Mouse (Mus musculus): ENCODE measurements around the gene Tmod2. TPM values are rescaled to one million over a fixed set of nuclear protein-coding genes. Genes with fewer than 3 reads are reported as not detected.

The Tmod2 gene
- polyA plus RNA-seq, 1 experiment from 2014 or later: 348 TPM

DNA sequence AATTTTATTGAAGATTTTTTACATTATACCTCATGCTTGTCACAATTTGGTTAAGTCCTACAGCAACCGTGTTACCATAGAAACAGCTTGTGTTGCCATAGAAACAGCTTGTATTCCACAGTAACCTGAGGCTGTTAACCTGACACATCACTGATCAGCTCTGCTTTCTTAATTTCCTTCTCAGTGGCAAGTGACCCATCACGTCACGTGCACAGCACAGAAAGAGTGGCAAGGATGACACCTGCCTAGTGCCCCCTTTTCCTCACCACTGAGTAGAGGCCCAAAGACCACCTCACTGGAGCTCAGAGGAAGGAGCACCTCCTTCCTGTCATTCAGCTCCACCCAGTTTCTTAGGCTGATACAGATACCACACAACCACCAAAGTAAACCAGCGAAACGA is 17.6 kb downstream of the Tmod2 start:
- no peak overlapping the region for H3K4me2 ChIP-seq (ENCODE audit: low read length)
- no peaks in the 10 kb centered on the region for H3K9me3 ChIP-seq (replicated peaks; ENCODE audit: control insufficient read depth, low read length, poor library complexity, severe bottlenecking)
- peaks cover 10% of the 10 kb centered on the region for H3K4me1 ChIP-seq (ENCODE audit: control insufficient read depth, insufficient read depth, low read length)
- no peaks in the 10 kb centered on the region for H3K27me3 ChIP-seq (ENCODE audit: control insufficient read depth, insufficient read depth, low read depth, low read length)
- no peak overlapping the region for H3K9ac ChIP-seq (ENCODE audit: low read depth, low read length)
- peak overlapping the region; percentile 55 for H3K27ac ChIP-seq (ENCODE audit: low read length)
- ATAC-seq: peak; percentile 55
- peaks cover 54% of the 10 kb centered on the region for H3K36me3 ChIP-seq (ENCODE audit: control insufficient read depth, insufficient read depth, low read length)
- WGBS: 70% methylated on average over 5 of the region's 5 CpGs
- no peak overlapping the region for H3K4me3 ChIP-seq (ENCODE audit: low read depth, low read length)

DNA sequence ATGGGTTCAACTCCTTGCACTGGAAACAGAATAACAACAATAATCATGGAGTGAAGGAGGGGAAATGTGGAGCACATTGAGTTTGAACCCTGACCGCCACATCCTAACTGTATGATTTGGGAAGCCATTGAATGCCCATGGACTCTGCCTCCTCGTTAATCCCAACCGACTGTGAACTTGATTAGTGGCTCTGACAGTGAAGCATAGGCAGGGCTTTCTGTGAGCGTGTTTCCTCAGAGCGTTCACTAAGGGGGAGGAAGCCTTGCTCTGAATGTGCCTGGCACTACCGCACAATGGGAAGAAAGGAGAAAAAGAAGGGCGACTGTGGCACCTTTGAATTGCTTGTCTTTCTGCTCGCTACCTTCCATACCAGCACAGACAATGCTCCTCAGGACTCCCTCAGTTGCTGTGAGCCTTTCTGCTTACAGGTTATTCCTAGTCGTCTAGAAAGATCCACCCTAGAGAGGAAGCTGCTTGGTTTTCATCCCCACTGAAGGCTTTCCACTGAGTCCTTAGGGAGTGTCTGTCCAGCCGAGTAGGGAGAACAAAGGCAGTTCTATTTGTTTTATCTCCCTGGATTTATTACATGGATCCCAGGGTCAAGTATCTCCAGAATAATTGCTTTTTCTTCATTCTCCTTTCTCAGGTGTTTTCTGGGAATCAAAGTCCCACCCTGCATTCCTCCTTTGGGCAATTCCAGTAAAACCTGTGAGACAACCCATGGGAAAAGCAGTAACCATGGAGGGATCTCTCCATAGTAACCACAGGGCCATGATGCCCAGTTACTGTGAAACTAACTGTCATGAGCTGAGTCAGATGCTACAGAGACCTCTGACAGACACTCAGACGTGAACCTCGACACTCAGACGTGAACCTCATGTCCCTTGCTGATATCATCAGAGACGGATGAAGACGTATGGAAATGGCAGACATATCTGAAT is 21.0 kb downstream of the Tmod2 start:
- Histone ChIP-seq H3K27me3 (ENCODE audit: control insufficient read depth, insufficient read depth, low read depth, low read length) (no peaks in the 10 kb centered on the region), H3K4me3 (ENCODE audit: low read depth, low read length) (no peak overlapping the region), H3K4me2 (ENCODE audit: low read length) (no peak overlapping the region), H3K4me1 (ENCODE audit: control insufficient read depth, insufficient read depth, low read length) (peaks cover 10% of the 10 kb centered on the region), H3K27ac (ENCODE audit: low read length) (no peak overlapping the region), H3K36me3 (ENCODE audit: control insufficient read depth, insufficient read depth, low read length) (peaks cover 53% of the 10 kb centered on the region), H3K9ac (ENCODE audit: low read depth, low read length) (no peak overlapping the region), H3K9me3 (replicated peaks; ENCODE audit: control insufficient read depth, low read length, poor library complexity, severe bottlenecking) (no peaks in the 10 kb centered on the region)
- ATAC-seq: no peak
- WGBS: 81% methylated on average over 15 of the region's 15 CpGs

DNA sequence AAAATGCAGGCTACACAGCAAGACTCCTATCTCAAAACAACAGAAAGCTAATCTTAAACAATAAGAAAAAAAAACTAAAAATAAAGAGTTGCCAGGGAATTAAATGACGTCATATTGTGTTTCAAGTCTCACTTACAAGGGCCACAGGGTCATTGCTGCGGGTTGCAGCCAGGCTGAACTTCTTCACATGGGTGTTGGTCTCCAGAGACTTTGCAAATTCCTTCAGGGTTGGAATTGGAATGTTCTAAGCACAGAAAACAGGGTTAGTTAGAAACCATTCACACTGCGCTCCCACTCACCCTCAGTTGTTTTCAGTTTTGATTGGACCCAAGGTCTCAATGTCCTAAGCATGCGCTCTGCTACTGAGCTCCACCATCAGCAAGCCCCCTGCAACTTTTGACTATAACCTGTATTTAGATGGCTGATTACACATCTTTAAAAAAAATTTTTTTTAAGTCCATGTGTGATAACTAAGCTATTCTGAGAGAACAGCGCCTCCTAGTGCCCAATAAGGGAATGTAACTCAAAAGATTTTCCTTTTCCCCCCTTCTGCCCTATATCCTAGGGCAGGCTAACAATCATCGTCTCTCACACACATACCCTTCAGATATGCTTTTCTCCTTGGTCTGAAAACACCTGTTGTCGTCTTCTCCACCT is 29.3 kb downstream of the Tmod2 start:
- H3K27me3 ChIP-seq (ENCODE audit: control insufficient read depth, insufficient read depth, low read depth, low read length): no peaks in the 10 kb centered on the region
- 55% methylated on average over 7 of the region's 7 CpGs for WGBS
- ATAC-seq: no peak
- H3K4me3 ChIP-seq (ENCODE audit: low read depth, low read length): no peak overlapping the region
- H3K4me2 ChIP-seq (ENCODE audit: low read length): no peak overlapping the region
- H3K36me3 ChIP-seq (ENCODE audit: control insufficient read depth, insufficient read depth, low read length): peaks cover 39% of the 10 kb centered on the region
- no peak overlapping the region for H3K9ac ChIP-seq (ENCODE audit: low read depth, low read length)
- H3K27ac ChIP-seq (ENCODE audit: low read length): no peak overlapping the region
- H3K9me3 ChIP-seq (replicated peaks; ENCODE audit: control insufficient read depth, low read length, poor library complexity, severe bottlenecking): no peaks in the 10 kb centered on the region
- H3K4me1 ChIP-seq (ENCODE audit: control insufficient read depth, insufficient read depth, low read length): no peaks in the 10 kb centered on the region

DNA sequence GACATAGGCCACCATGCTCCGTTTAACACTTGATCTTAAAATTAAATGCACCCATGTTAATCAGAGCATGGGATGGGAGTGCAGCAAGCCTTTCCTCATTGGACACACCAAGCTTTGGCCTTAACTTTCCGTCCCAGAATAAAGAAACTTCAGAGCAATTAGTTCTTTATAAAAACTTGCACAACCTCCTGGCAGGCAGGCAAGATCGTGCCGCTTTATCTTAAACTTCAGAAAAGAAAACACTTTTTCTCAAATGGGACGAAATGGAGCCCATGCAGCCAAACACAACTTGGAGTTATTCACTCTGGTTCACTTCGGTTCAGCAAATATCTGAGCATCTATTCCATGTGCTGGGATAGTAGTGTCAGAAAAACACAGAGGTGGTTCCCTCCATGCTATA is 31.8 kb downstream of the Tmod2 start:
- no peak overlapping the region for H3K4me3 ChIP-seq (ENCODE audit: low read depth, low read length)
- H3K9ac ChIP-seq (ENCODE audit: low read depth, low read length): no peak overlapping the region
- H3K9me3 ChIP-seq (replicated peaks; ENCODE audit: control insufficient read depth, low read length, poor library complexity, severe bottlenecking): no peaks in the 10 kb centered on the region
- H3K27me3 ChIP-seq (ENCODE audit: control insufficient read depth, insufficient read depth, low read depth, low read length): no peaks in the 10 kb centered on the region
- no peak overlapping the region for H3K27ac ChIP-seq (ENCODE audit: low read length)
- H3K4me1 ChIP-seq (ENCODE audit: control insufficient read depth, insufficient read depth, low read length): no peaks in the 10 kb centered on the region
- H3K36me3 ChIP-seq (ENCODE audit: control insufficient read depth, insufficient read depth, low read length): peaks cover 54% of the 10 kb centered on the region
- WGBS: 95% methylated on average over 6 of the region's 6 CpGs
- no peak for ATAC-seq
- H3K4me2 ChIP-seq (ENCODE audit: low read length): no peak overlapping the region

DNA sequence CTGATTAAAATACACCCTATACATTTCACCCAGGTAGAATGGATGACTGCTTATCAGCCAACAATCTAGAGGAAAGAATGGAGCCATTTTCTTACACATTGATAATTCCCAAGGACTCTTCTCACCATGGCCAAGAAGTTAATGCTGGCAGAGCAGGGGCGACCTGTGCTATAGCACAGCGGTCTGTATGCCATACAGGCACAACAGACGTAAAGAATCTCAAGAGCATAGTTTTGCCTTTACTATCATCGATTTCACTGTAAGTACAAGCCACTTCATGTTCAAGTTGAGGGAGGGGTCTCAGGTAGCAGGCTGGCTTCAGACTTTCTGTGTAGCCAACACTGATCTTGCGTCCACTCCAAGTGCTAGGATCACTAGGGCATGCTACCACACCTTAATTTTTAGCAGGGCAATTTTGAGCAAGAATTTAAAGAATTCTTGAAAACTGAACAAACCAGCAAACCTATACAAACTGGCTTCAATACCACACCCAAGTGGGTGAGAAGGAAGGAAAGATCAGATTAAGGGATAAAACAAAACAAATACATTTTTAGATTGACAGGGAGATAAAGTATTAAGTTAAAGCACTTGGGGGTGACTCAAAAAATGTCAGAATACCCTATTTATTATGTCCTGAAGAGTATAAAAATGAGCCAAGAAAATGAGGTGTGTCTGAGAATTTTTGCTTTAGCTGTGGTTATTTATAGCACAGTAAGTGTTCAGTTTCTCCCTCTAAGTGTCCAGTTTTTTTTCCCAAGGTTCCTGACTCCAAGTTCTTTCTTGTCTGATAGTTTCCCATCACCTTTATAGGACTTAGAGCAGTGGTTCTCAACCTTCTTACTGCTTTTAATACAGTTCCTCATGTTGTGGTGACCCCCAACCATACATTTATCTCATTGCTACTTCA is 39.8 kb downstream of the Tmod2 start:
- H3K4me2 ChIP-seq (ENCODE audit: low read length): no peak overlapping the region
- H3K27me3 ChIP-seq (ENCODE audit: control insufficient read depth, insufficient read depth, low read depth, low read length): no peaks in the 10 kb centered on the region
- 94% methylated on average over 5 of the region's 5 CpGs for WGBS
- H3K36me3 ChIP-seq (ENCODE audit: control insufficient read depth, insufficient read depth, low read length): peaks cover 36% of the 10 kb centered on the region
- no peak for ATAC-seq
- H3K27ac ChIP-seq (ENCODE audit: low read length): no peak overlapping the region
- no peak overlapping the region for H3K9ac ChIP-seq (ENCODE audit: low read depth, low read length)
- H3K9me3 ChIP-seq (replicated peaks; ENCODE audit: control insufficient read depth, low read length, poor library complexity, severe bottlenecking): no peaks in the 10 kb centered on the region
- no peak overlapping the region for H3K4me3 ChIP-seq (ENCODE audit: low read depth, low read length)
- H3K4me1 ChIP-seq (ENCODE audit: control insufficient read depth, insufficient read depth, low read length): no peaks in the 10 kb centered on the region

DNA sequence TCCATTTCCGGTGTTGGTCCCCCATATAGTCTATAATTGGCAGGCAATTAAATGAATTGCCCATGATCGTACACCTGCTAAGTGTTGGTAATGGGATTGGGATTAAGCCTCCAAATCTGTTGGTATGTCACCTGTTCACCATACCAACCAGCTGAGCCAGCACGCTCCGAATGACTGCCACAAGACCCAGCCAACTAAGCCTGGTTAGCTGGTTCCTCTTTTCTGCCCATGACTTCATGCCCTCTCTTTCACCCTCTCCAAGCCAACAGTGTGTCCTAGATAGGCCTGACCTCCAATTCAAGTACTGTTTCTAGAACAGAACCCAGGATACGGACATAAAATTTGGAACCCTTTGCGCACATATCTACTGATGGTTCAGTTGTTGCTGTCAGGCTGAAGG is 42.7 kb downstream of the Tmod2 start:
- WGBS: 93% methylated on average over 6 of the region's 6 CpGs

DNA sequence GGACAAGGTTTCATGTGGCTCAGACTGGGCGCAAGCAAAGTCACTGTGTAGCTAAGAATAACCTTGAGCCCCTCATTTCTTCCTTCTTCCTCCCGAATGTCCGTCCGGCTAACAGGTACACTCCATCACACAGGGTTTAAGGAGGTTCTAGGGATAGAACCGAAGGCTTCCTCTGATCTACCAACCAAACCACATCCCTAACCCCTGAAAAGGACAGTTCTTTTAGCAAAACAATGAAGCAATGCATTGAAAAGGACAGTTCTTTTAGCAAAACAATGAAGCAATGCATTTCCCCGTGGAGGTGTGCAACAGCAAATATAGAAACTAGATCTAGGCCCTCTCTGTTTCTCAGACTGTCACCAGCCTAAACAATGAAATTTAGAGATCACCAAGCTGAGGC is 46.2 kb downstream of the Tmod2 start:
- H3K27me3 ChIP-seq (ENCODE audit: control insufficient read depth, insufficient read depth, low read depth, low read length): no peaks in the 10 kb centered on the region
- ATAC-seq: no peak
- no peak overlapping the region for H3K4me3 ChIP-seq (ENCODE audit: low read depth, low read length)
- no peak overlapping the region for H3K9ac ChIP-seq (ENCODE audit: low read depth, low read length)
- peaks cover 3% of the 10 kb centered on the region; the same call in 1 of the 2 replicates for H3K36me3 ChIP-seq (ENCODE audit: control insufficient read depth, insufficient read depth, low read length)
- no peaks in the 10 kb centered on the region for H3K4me1 ChIP-seq (ENCODE audit: control insufficient read depth, insufficient read depth, low read length)
- WGBS: 86% methylated on average over 6 of the region's 6 CpGs
- H3K9me3 ChIP-seq (replicated peaks; ENCODE audit: control insufficient read depth, low read length, poor library complexity, severe bottlenecking): no peaks in the 10 kb centered on the region
- no peak overlapping the region for H3K27ac ChIP-seq (ENCODE audit: low read length)
- H3K4me2 ChIP-seq (ENCODE audit: low read length): no peak overlapping the region

More for the DNA sequence above, 42.7 kb downstream of the Tmod2 start:
- Histone ChIP-seq H3K9me3 (replicated peaks; ENCODE audit: control insufficient read depth, low read length, poor library complexity, severe bottlenecking) (no peaks in the 10 kb centered on the region), H3K27me3 (ENCODE audit: control insufficient read depth, insufficient read depth, low read depth, low read length) (no peaks in the 10 kb centered on the region), H3K9ac (ENCODE audit: low read depth, low read length) (no peak overlapping the region), H3K36me3 (ENCODE audit: control insufficient read depth, insufficient read depth, low read length) (peaks cover 19% of the 10 kb centered on the region), H3K4me2 (ENCODE audit: low read length) (no peak overlapping the region), H3K27ac (ENCODE audit: low read length) (no peak overlapping the region), H3K4me1 (ENCODE audit: control insufficient read depth, insufficient read depth, low read length) (no peaks in the 10 kb centered on the region), H3K4me3 (ENCODE audit: low read depth, low read length) (no peak overlapping the region)
- ATAC-seq: no peak

DNA sequence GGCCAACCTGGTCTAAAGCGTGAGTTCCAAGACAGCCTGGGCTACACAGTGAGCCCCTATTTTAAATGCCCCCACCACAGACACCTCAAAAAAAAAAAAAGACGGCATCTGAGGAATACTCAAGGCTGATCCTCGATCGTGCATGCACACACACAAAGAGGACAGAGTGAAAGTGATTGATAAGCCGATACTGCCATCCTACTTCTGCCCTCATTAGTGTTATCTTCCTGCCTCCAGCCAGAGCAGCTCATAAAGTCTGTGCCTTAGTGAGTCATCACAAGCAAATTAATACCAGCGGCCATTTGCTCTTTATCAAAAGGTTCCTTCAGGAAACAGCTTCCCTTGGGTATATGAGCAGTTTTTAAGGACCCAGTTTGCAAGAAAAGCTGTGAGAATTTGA is 47.5 kb downstream of the Tmod2 start:
- 83% methylated on average over 6 of the region's 6 CpGs for WGBS
- Histone ChIP-seq H3K4me1 (ENCODE audit: control insufficient read depth, insufficient read depth, low read length) (peaks cover 2% of the 10 kb centered on the region), H3K27me3 (ENCODE audit: control insufficient read depth, insufficient read depth, low read depth, low read length) (no peaks in the 10 kb centered on the region), H3K36me3 (ENCODE audit: control insufficient read depth, insufficient read depth, low read length) (peaks cover 3% of the 10 kb centered on the region; the same call in 1 of the 2 replicates), H3K4me3 (ENCODE audit: low read depth, low read length) (no peak overlapping the region), H3K4me2 (ENCODE audit: low read length) (no peak overlapping the region), H3K9me3 (replicated peaks; ENCODE audit: control insufficient read depth, low read length, poor library complexity, severe bottlenecking) (no peaks in the 10 kb centered on the region), H3K9ac (ENCODE audit: low read depth, low read length) (no peak overlapping the region), H3K27ac (ENCODE audit: low read length) (no peak overlapping the region)
- no peak for ATAC-seq
